9 mouse cellular contexts compared by ENCODE assay signal in the genomic region with DNA sequence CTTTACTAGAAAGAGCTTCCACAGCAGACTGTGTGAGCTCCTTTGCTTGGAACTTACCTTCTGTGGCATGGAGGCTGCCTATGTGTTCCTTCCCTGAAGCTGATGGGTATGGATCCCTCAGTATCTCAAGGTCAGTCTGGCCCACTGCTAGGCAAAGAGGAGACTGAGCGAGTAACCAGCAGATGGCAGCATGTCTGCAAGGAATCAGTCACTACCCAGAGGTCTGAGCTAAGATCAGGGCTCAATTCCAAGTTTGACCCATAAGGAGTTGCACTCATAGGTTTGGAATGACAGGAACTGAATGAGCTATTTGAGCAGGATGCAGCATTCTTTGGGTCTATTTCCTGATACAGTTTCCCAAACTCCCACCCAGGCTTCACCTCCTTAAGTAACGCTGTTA. TPM values are rescaled to one million over a fixed set of nuclear protein-coding genes. Genes with fewer than 3 reads are reported as not detected.
DNase-seq lines count a peak whose midpoint lies in the region; ATAC-seq lines count a peak whose summit lies in the region.
"Had no signal": no experiment of that assay in that cellular context is flagged by ENCODE, and none has a peak within 500 bp of the region (broad histone marks: within the 10 kb centered on the region; RNA-seq: fewer than 3 reads in every experiment).

No protein-coding gene starts in this region.

- H3K27ac ChIP-seq in embryonic facial prominence, embryonic 14.5 days (replicated peaks; ENCODE audit: low read depth, low read length), result no peak overlapping the region
- H3K27ac ChIP-seq in neural tube, embryonic 11.5 days (ENCODE audit: low read depth, low read length), result no peak overlapping the region

- peak; percentile 76 for ATAC-seq in cerebellum, adult (ENCODE audit: insufficient number of reproducible peaks, low FRiP score, low TSS enrichment)
- peak; percentile 82; the same call in 1 of the 2 replicates for ATAC-seq in embryonic facial prominence, embryonic 14.5 days (ENCODE audit: low read depth)
- ATAC-seq in neural tube, embryonic 11.5 days (ENCODE audit: insufficient read depth, low FRiP score, low TSS enrichment), result no peak

- H3K36me3 ChIP-seq in embryonic facial prominence, embryonic 14.5 days (ENCODE audit: control insufficient read depth, insufficient read depth, low read length), result no peaks in the 10 kb centered on the region
- no peaks in the 10 kb centered on the region for H3K36me3 ChIP-seq in neural tube, embryonic 11.5 days (ENCODE audit: control insufficient read depth, insufficient read depth, low read length)
- H3K36me3 ChIP-seq: heart, embryonic 13.5 days had no signal

- no peak overlapping the region for H3K4me3 ChIP-seq in embryonic facial prominence, embryonic 14.5 days (ENCODE audit: low read depth, low read length)
- H3K4me3 ChIP-seq in neural tube, embryonic 11.5 days (ENCODE audit: low read depth, low read length), result no peak overlapping the region
- H3K4me3 ChIP-seq: heart, embryonic 13.5 days had no signal

- H3K4me1 ChIP-seq in embryonic facial prominence, embryonic 14.5 days (ENCODE audit: control insufficient read depth, insufficient read depth, low read length), result no peaks in the 10 kb centered on the region
- no peaks in the 10 kb centered on the region for H3K4me1 ChIP-seq in neural tube, embryonic 11.5 days (ENCODE audit: control insufficient read depth, insufficient read depth, low read length)

- 35% methylated on average over 2 of the region's 2 CpGs for WGBS in embryonic facial prominence, embryonic 14.5 days
- 50% methylated on average over 2 of the region's 2 CpGs for WGBS in neural tube, embryonic 11.5 days

- H3K9me3 ChIP-seq in embryonic facial prominence, embryonic 14.5 days (ENCODE audit: control insufficient read depth, low read length), result no peaks in the 10 kb centered on the region
- no peaks in the 10 kb centered on the region for H3K9me3 ChIP-seq in neural tube, embryonic 11.5 days (ENCODE audit: control insufficient read depth, low read length)
- H3K9me3 ChIP-seq: heart, embryonic 13.5 days had no signal

- no peak overlapping the region for H3K9ac ChIP-seq in embryonic facial prominence, embryonic 14.5 days (ENCODE audit: low read depth, low read length)
- H3K9ac ChIP-seq in neural tube, embryonic 11.5 days (ENCODE audit: low read length), result no peak overlapping the region
- H3K9ac ChIP-seq: heart, embryonic 13.5 days had no signal

- DNase-seq in cerebellum, adult 9-11 months, result no peak
- peak; percentile 33 for DNase-seq in R1 (ENCODE audit: low read depth, low spot score)
- DNase-seq in embryonic facial prominence, embryonic 14.5 days (ENCODE audit: low spot score), result peak; percentile 87
- DNase-seq in heart, postnatal 36 days, result peak; percentile 63 to 70
- DNase-seq in left cerebral cortex, postnatal 4 days, result peak; percentile 68
- peak; percentile 31 for DNase-seq in neural tube, embryonic 11.5 days (ENCODE audit: low spot score)
- DNase-seq in thymus, postnatal 0 days (ENCODE audit: low spot score), result no peak

- no peaks in the 10 kb centered on the region for H3K27me3 ChIP-seq in embryonic facial prominence, embryonic 14.5 days (replicated peaks; ENCODE audit: control insufficient read depth, insufficient read depth, low read length)
- no peaks in the 10 kb centered on the region for H3K27me3 ChIP-seq in neural tube, embryonic 11.5 days (ENCODE audit: control insufficient read depth, insufficient read depth, low read length)
- H3K27me3 ChIP-seq: heart, embryonic 13.5 days had no signal

- H3K4me2 ChIP-seq in embryonic facial prominence, embryonic 14.5 days (ENCODE audit: low read depth, low read length), result no peak overlapping the region
- H3K4me2 ChIP-seq in neural tube, embryonic 11.5 days (ENCODE audit: low read depth), result no peak overlapping the region
- H3K4me2 ChIP-seq: heart, embryonic 13.5 days had no signal

- intact Hi-C loops in heart, postnatal 36 days (cut with DNase I), result loop anchor here (1.0 to 5.0 kb wide), 3 partner anchors 132 to 675 kb away; partner anchors contain the start of genes Sntg2 and Tmem18
- intact Hi-C loops in left cerebral cortex, postnatal 4 days (cut with DNase I), result no loop called here

RNA-seq across cellular contexts. Expression of gene Pxdn, which starts 30.4 kb away (rescaled TPM):
- 128 and 139 TPM in 2 replicates for polyA plus RNA-seq in embryonic facial prominence, embryonic 14.5 days (2014; fragmentation: Nextera tagmentation; extraction: Ambion mirVana)
- 10 to 100 TPM; 51.7 to 54.5 TPM for total RNA-seq in heart, postnatal 36 days (2021)
- total RNA-seq in left cerebral cortex, postnatal 4 days (2021), result 10 to 100 TPM; 82.6 to 83.3 TPM
- 90.5 and 93.5 TPM in 2 replicates for polyA plus RNA-seq in neural tube, embryonic 11.5 days (2014; fragmentation: Nextera tagmentation; extraction: Ambion mirVana)
- polyA plus RNA-seq in thymus, postnatal 0 days (2015; fragmentation: Nextera tagmentation; extraction: Ambion mirVana), result 6.8 and 6.9 TPM in 2 replicates

Comparison
In these comparisons a context has a peak if more than half of its experiments do, and no peak if none do; other contexts are left out.
1. DNase-seq: peak in R1 (single experiment), embryonic facial prominence, embryonic 14.5 days (single experiment), heart, postnatal 36 days (2 of 2), left cerebral cortex, postnatal 4 days (single experiment) and neural tube, embryonic 11.5 days (single experiment); none in cerebellum, adult 9-11 months (single experiment) and thymus, postnatal 0 days (single experiment).
2. RNA of gene Pxdn, which starts 30.4 kb away (polyA plus RNA-seq): 128 to 139 TPM in embryonic facial prominence, embryonic 14.5 days and 90.5 to 93.5 TPM in neural tube, embryonic 11.5 days; 6.8 to 6.9 TPM in thymus, postnatal 0 days; every median in the first group is over 10 times any median in the second.